Mouse (Mus musculus): Measurements from ENCODE around the gene Jak3. TPM values are rescaled to one million over a fixed set of nuclear protein-coding genes. Genes with fewer than 3 reads are reported as not detected.
"Not testable (repeated sequence)": the region's sequence is repeated elsewhere in the genome, so short reads cannot be mapped to it uniquely, and the experiment has no call there.

The Jak3 gene
- polyA plus RNA-seq, 1 experiment, result 20.3 TPM

- Histone ChIP-seq H3K27ac (ENCODE audit: insufficient read depth, low read depth, low read length) (no peak overlapping the region), H3K36me3 (ENCODE audit: control insufficient read depth, insufficient read depth, low read length) (peaks cover 11% of the 10 kb centered on the region), H3K4me1 (ENCODE audit: control insufficient read depth, insufficient read depth, insufficient read length, low read length) (peaks cover 15% of the 10 kb centered on the region), H3K27me3 (ENCODE audit: control insufficient read depth, insufficient read depth, low read length) (peaks cover 5% of the 10 kb centered on the region), H3K4me3 (ENCODE audit: low read depth, low read length) (peak overlapping the region; percentile 21)
- TF ChIP-seq CTCF (IDR thresholded peaks at IDR 0.05; ENCODE audit: extremely low read depth, insufficient read length, insufficient replicate concordance, low read depth, low read length) (no peak), POLR2A (IDR thresholded peaks at IDR 0.05; ENCODE audit: low read depth, low read length) (0 out of 2 replicates have a peak, but pooled peaks have one; percentile 16)
- WGBS, result 14% methylated on average over 23 of the region's 23 CpGs
These were observed 10.1 kb downstream of the Jak3 start for GRCm38 (mm10) chr8:71686143-71686734.

DNA sequence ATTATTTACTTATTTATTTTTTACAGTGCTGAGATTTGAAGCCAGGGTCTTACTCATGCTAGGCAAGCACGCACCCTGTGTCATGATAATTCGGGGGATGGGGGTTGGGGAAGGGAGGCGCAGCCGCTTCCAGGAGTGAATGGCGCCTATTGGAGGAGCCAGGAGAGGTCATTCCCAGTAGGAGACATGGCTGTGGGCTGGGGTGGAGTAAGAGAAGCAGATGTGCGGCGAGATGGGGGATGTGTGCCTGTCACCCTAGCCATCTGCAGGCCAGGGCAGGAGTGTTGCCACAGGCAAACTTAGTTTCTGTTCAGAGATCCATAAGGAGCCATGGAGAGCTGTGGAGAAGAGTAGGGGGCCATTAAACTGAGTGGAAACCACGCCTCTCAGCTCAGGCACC, 11.5 kb downstream of the Jak3 start:
- no peak overlapping the region for H3K4me3 ChIP-seq (ENCODE audit: low read depth, low read length)
- peaks cover 5% of the 10 kb centered on the region for H3K27me3 ChIP-seq (ENCODE audit: control insufficient read depth, insufficient read depth, low read length)
- no peak for TF ChIP-seq POLR2A (IDR thresholded peaks at IDR 0.05; ENCODE audit: low read depth, low read length)
- TF ChIP-seq CTCF (IDR thresholded peaks at IDR 0.05; ENCODE audit: extremely low read depth, insufficient read length, insufficient replicate concordance, low read depth, low read length), result no peak
- peaks cover 15% of the 10 kb centered on the region for H3K4me1 ChIP-seq (ENCODE audit: control insufficient read depth, insufficient read depth, insufficient read length, low read length)
- H3K27ac ChIP-seq (ENCODE audit: insufficient read depth, low read depth, low read length), result no peak overlapping the region
- peaks cover 24% of the 10 kb centered on the region for H3K36me3 ChIP-seq (ENCODE audit: control insufficient read depth, insufficient read depth, low read length)
- 28% methylated on average over 8 of the region's 8 CpGs for WGBS

DNA sequence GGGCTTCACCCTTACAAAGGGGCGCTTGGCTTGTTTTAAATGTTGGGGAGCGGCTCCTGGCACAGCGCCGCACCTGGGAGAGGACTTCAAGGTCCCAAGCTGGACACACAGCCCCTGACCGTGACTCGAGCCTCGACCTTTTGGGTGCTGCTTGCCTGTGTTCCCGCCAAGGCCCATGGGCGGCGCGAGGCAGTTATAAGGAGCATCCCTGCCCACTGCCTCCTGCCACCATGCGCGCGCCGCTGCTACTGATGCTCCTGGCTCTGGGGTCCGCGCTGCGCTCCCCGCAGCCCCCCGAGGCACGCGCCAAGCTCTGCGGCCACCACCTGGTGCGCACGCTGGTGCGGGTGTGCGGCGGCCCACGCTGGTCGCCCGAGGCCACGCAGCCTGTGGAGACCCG, 12.9 kb downstream of the Jak3 start, which contains the start of gene Insl3:
Gene Insl3, plus strand, starts transcription at position 187 of the 400 bp plus-strand sequence.
- Histone ChIP-seq H3K36me3 (ENCODE audit: control insufficient read depth, insufficient read depth, low read length) (peaks cover 37% of the 10 kb centered on the region), H3K27me3 (ENCODE audit: control insufficient read depth, insufficient read depth, low read length) (peaks cover 5% of the 10 kb centered on the region), H3K27ac (ENCODE audit: insufficient read depth, low read depth, low read length) (no peak within 1 kb of the TSS), H3K4me1 (ENCODE audit: control insufficient read depth, insufficient read depth, insufficient read length, low read length) (peaks cover 15% of the 10 kb centered on the region), H3K4me3 (ENCODE audit: low read depth, low read length) (no peak within 1 kb of the TSS)
- TF ChIP-seq POLR2A (IDR thresholded peaks at IDR 0.05; ENCODE audit: low read depth, low read length), result no peak
- no peak for TF ChIP-seq CTCF (IDR thresholded peaks at IDR 0.05; ENCODE audit: extremely low read depth, insufficient read length, insufficient replicate concordance, low read depth, low read length)
- WGBS, result 25% methylated on average over 33 of the region's 33 CpGs

GRCm38 (mm10) chr8:71692509-71692908, 16.4 kb downstream of the Jak3 start:
- peaks cover 3% of the 10 kb centered on the region; the same call in 1 of the 2 replicates for H3K4me1 ChIP-seq (ENCODE audit: control insufficient read depth, insufficient read depth, insufficient read length, low read length)
- H3K27ac ChIP-seq (ENCODE audit: insufficient read depth, low read depth, low read length), result no peak overlapping the region
- peaks cover 40% of the 10 kb centered on the region for H3K36me3 ChIP-seq (ENCODE audit: control insufficient read depth, insufficient read depth, low read length)
- H3K27me3 ChIP-seq (ENCODE audit: control insufficient read depth, insufficient read depth, low read length), result peaks cover 5% of the 10 kb centered on the region; the same call in 1 of the 2 replicates
- 67% methylated on average over 30 of the region's 30 CpGs for WGBS
- no peak for TF ChIP-seq POLR2A (IDR thresholded peaks at IDR 0.05; ENCODE audit: low read depth, low read length)
- no peak for TF ChIP-seq CTCF (IDR thresholded peaks at IDR 0.05; ENCODE audit: extremely low read depth, insufficient read length, insufficient replicate concordance, low read depth, low read length)
- H3K4me3 ChIP-seq (ENCODE audit: low read depth, low read length), result peak overlapping the region; percentile 39

GRCm38 (mm10) chr8:71693166-71694041, 17.3 kb downstream of the Jak3 start:
- Histone ChIP-seq H3K36me3 (ENCODE audit: control insufficient read depth, insufficient read depth, low read length) (peaks cover 41% of the 10 kb centered on the region), H3K27ac (ENCODE audit: insufficient read depth, low read depth, low read length) (no peak overlapping the region), H3K27me3 (ENCODE audit: control insufficient read depth, insufficient read depth, low read length) (no peaks in the 10 kb centered on the region), H3K4me1 (ENCODE audit: control insufficient read depth, insufficient read depth, insufficient read length, low read length) (peaks cover 4% of the 10 kb centered on the region), H3K4me3 (ENCODE audit: low read depth, low read length) (peak overlapping the region; percentile 39)
- TF ChIP-seq POLR2A (IDR thresholded peaks at IDR 0.05; ENCODE audit: low read depth, low read length) (no peak), CTCF (IDR thresholded peaks at IDR 0.05; ENCODE audit: extremely low read depth, insufficient read length, insufficient replicate concordance, low read depth, low read length) (no peak)
- WGBS, result 66% methylated on average over 68 of the region's 68 CpGs

GRCm38 (mm10) chr8:71695456-71695855, 19.4 kb downstream of the Jak3 start:
- 80% methylated on average over 12 of the region's 12 CpGs for WGBS
- H3K27ac ChIP-seq (ENCODE audit: insufficient read depth, low read depth, low read length); H3K27me3 ChIP-seq (ENCODE audit: control insufficient read depth, insufficient read depth, low read length); H3K4me3 ChIP-seq (ENCODE audit: low read depth, low read length); H3K4me1 ChIP-seq (ENCODE audit: control insufficient read depth, insufficient read depth, insufficient read length, low read length): not testable (repeated sequence)
- peak; percentile 55; the same call in 1 of the 2 replicates for TF ChIP-seq CTCF (IDR thresholded peaks at IDR 0.05; ENCODE audit: extremely low read depth, insufficient read length, insufficient replicate concordance, low read depth, low read length)
- H3K36me3 ChIP-seq (ENCODE audit: control insufficient read depth, insufficient read depth, low read length), result peaks cover 39% of the 10 kb centered on the region

Data from small intestine, adult 2 months (tissue).